Mouse (Mus musculus): ENCODE data around the gene Inpp5a. TPM values are rescaled to one million over a fixed set of nuclear protein-coding genes. Genes with fewer than 3 reads are reported as not detected.

Gene Inpp5a
- polyA plus RNA-seq, 1 experiment from 2014 or later: 96.3 TPM

- peaks cover 5% of the 10 kb centered on the region for H3K27me3 ChIP-seq (replicated peaks)
- H3K4me1 ChIP-seq (replicated peaks): no peaks in the 10 kb centered on the region
- H3K4me2 ChIP-seq: no peak overlapping the region
- no peaks in the 10 kb centered on the region for H3K9me3 ChIP-seq (replicated peaks)
- H3K9ac ChIP-seq: no peak overlapping the region
- 74% methylated on average over 9 of the region's 9 CpGs for WGBS
- no peak overlapping the region for H3K27ac ChIP-seq (ENCODE audit: poor library complexity, severe bottlenecking)
- H3K36me3 ChIP-seq: no peaks in the 10 kb centered on the region
- H3K4me3 ChIP-seq: no peak overlapping the region
- ATAC-seq (ENCODE audit: insufficient number of reproducible peaks, low FRiP score): no peak
Measured at GRCm38 (mm10) chr7:139625156-139625555, 236.2 kb downstream of the Inpp5a start.

Other genes with a start within 250 kb of the Inpp5a start
- gene Lrrc27, start 176.1 kb upstream of the Inpp5a start, polyA plus RNA-seq (2016; fragmentation: Nextera tagmentation; extraction: Ambion mirVana): 2.7 and 3.4 TPM in 2 replicates
- 0.08 TPM in 1 of 2 replicates, not detected in the other for gene Stk32c, start 175.8 kb upstream of the Inpp5a start, polyA plus RNA-seq (2016; fragmentation: Nextera tagmentation; extraction: Ambion mirVana)
- gene Pwwp2b, start 140.6 kb upstream of the Inpp5a start, polyA plus RNA-seq (2016; fragmentation: Nextera tagmentation; extraction: Ambion mirVana): 8.0 and 9.2 TPM in 2 replicates
- gene Nkx6-2, start 193.7 kb downstream of the Inpp5a start, polyA plus RNA-seq (2016; fragmentation: Nextera tagmentation; extraction: Ambion mirVana): not detected in 2 replicates